Mouse (Mus musculus): ENCODE results near the gene Phpt1. TPM values are rescaled to one million over a fixed set of nuclear protein-coding genes. Genes with fewer than 3 reads are reported as not detected.

Gene Phpt1
- total and polyA plus RNA-seq, 2 experiments from 2014 or later, result 33.7 to 171 TPM

DNA sequence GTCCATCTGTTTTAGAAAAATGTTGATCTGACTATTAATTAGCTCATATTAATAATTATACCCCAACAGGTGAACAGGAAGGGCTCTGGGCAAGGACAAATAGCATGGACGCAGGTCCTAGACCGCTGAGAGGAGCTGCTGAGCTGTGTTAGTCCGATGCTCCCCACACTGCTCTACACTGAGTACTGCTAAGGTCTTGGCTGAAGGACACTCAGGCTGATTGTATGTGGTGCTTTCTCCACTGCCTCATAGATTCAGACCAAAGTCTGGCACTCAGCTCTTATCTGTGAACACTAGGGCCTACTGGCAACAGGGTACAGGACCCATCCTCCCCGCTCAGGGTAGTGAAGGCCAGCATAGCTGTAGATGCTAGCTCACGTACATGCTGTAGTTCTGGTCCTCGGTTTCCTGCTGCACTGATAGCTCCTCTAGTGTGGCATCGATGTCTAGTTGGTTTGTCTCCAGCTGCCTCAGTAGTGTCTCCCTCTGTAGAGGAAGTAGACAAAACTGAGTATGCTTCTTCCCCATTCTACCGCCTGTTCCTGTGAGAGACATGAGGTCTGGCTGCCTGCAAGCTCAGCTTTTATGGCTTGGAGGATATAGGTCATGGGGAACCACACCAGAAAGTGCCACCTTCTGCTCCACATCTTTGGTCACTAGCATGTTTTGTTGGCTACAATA, 13.3 kb upstream of the Phpt1 start:
- Histone ChIP-seq H3K36me3 (ENCODE audit: insufficient read depth) (peaks cover 73% of the 10 kb centered on the region), H3K9me3 (ENCODE audit: low read length) (no peaks in the 10 kb centered on the region), H3K27me3 (ENCODE audit: insufficient read depth, low read length) (no peaks in the 10 kb centered on the region), H3K4me1 (ENCODE audit: insufficient read depth) (no peaks in the 10 kb centered on the region), H3K9ac (no peak overlapping the region), H3K27ac (ENCODE audit: low read depth, low read length) (no peak overlapping the region), H3K4me3 (ENCODE audit: low read depth, low read length) (no peak overlapping the region), H3K4me2 (ENCODE audit: low read depth) (no peak overlapping the region)
- DNase-seq (no peak), ATAC-seq (no peak)
- 94% methylated on average over 8 of the region's 8 CpGs for WGBS
- no peak for TF ChIP-seq CTCF (IDR thresholded peaks at IDR 0.05; ENCODE audit: low read depth)

GRCm38 (mm10) chr2:25587290-25587689, 12.3 kb upstream of the Phpt1 start:
- no peak for TF ChIP-seq CTCF (IDR thresholded peaks at IDR 0.05; ENCODE audit: low read depth)
- H3K9me3 ChIP-seq (ENCODE audit: low read length), result no peaks in the 10 kb centered on the region
- no peaks in the 10 kb centered on the region for H3K27me3 ChIP-seq (ENCODE audit: insufficient read depth, low read length)
- peaks cover 8% of the 10 kb centered on the region for H3K4me1 ChIP-seq (ENCODE audit: insufficient read depth)
- H3K4me3 ChIP-seq (ENCODE audit: low read depth, low read length), result no peak overlapping the region
- no peak overlapping the region for H3K4me2 ChIP-seq (ENCODE audit: low read depth)
- 91% methylated on average over 8 of the region's 8 CpGs for WGBS
- no peak for DNase-seq
- peaks cover 68% of the 10 kb centered on the region for H3K36me3 ChIP-seq (ENCODE audit: insufficient read depth)
- H3K9ac ChIP-seq, result no peak overlapping the region
- no peak overlapping the region for H3K27ac ChIP-seq (ENCODE audit: low read depth, low read length)
- ATAC-seq, result no peak

GRCm38 (mm10) chr2:25585601-25586000, 10.6 kb upstream of the Phpt1 start:
- no peak for TF ChIP-seq CTCF (IDR thresholded peaks at IDR 0.05; ENCODE audit: low read depth)
- Histone ChIP-seq H3K36me3 (ENCODE audit: insufficient read depth) (peaks cover 52% of the 10 kb centered on the region), H3K27ac (ENCODE audit: low read depth, low read length) (no peak overlapping the region)

GRCm38 (mm10) chr2:25584856-25585255, 9.8 kb upstream of the Phpt1 start:
- WGBS, result 64% methylated on average over 4 of the region's 4 CpGs
- peaks cover 3% of the 10 kb centered on the region for H3K27me3 ChIP-seq (ENCODE audit: insufficient read depth, low read length)
- no peak overlapping the region for H3K4me3 ChIP-seq (ENCODE audit: low read depth, low read length)
- no peak overlapping the region for H3K4me2 ChIP-seq (ENCODE audit: low read depth)
- TF ChIP-seq CTCF (IDR thresholded peaks at IDR 0.05; ENCODE audit: low read depth), result no peak
- no peaks in the 10 kb centered on the region for H3K9me3 ChIP-seq (ENCODE audit: low read length)
- H3K36me3 ChIP-seq (ENCODE audit: insufficient read depth), result peaks cover 44% of the 10 kb centered on the region
- H3K9ac ChIP-seq, result no peak overlapping the region
- H3K27ac ChIP-seq (ENCODE audit: low read depth, low read length), result no peak overlapping the region
- peaks cover 24% of the 10 kb centered on the region for H3K4me1 ChIP-seq (ENCODE audit: insufficient read depth)
- ATAC-seq, result no peak
- no peak for DNase-seq

More at GRCm38 (mm10) chr2:25585601-25586000, 10.6 kb upstream of the Phpt1 start:
- H3K4me3 ChIP-seq (ENCODE audit: low read depth, low read length), result no peak overlapping the region
- 81% methylated on average over 3 of the region's 3 CpGs for WGBS
- no peaks in the 10 kb centered on the region for H3K27me3 ChIP-seq (ENCODE audit: insufficient read depth, low read length)
- no peak overlapping the region for H3K9ac ChIP-seq
- no peak for ATAC-seq
- H3K9me3 ChIP-seq (ENCODE audit: low read length), result no peaks in the 10 kb centered on the region
- DNase-seq, result no peak
- no peak overlapping the region for H3K4me2 ChIP-seq (ENCODE audit: low read depth)
- peaks cover 20% of the 10 kb centered on the region for H3K4me1 ChIP-seq (ENCODE audit: insufficient read depth)

DNA sequence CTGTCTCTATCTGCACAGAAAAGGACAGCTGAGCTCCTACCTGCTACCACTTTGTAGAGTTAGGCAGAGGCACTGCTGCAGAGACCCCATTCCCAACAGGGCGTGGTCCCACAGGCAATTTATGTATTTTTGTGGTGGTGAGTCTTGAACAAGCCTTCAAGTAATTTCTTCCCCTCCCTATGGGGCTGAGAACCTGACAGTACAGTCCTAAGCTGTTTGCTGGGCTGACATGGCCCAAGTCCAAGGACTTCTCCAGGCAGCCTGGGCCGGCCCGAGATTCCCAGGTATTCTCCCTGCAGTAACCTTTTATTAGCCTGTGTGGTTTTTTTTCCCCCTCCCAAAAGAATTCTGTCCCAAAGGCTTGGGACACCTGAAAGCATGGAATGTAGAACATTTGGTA, 9.1 kb upstream of the Phpt1 start:
- ATAC-seq, result no peak
- Histone ChIP-seq H3K9ac (no peak overlapping the region), H3K36me3 (ENCODE audit: insufficient read depth) (peaks cover 46% of the 10 kb centered on the region), H3K9me3 (ENCODE audit: low read length) (no peaks in the 10 kb centered on the region), H3K27me3 (ENCODE audit: insufficient read depth, low read length) (peaks cover 10% of the 10 kb centered on the region), H3K27ac (ENCODE audit: low read depth, low read length) (no peak overlapping the region), H3K4me1 (ENCODE audit: insufficient read depth) (peaks cover 24% of the 10 kb centered on the region), H3K4me2 (ENCODE audit: low read depth) (no peak overlapping the region), H3K4me3 (ENCODE audit: low read depth, low read length) (no peak overlapping the region)
- no peak for TF ChIP-seq CTCF (IDR thresholded peaks at IDR 0.05; ENCODE audit: low read depth)
- 87% methylated on average over 3 of the region's 3 CpGs for WGBS
- no peak for DNase-seq

- Histone ChIP-seq H3K27ac (ENCODE audit: low read depth, low read length) (no peak overlapping the region), H3K9ac (no peak overlapping the region), H3K4me3 (ENCODE audit: low read depth, low read length) (no peak overlapping the region), H3K9me3 (ENCODE audit: low read length) (no peaks in the 10 kb centered on the region), H3K36me3 (ENCODE audit: insufficient read depth) (peaks cover 48% of the 10 kb centered on the region), H3K4me1 (ENCODE audit: insufficient read depth) (peaks cover 24% of the 10 kb centered on the region), H3K27me3 (ENCODE audit: insufficient read depth, low read length) (peaks cover 16% of the 10 kb centered on the region), H3K4me2 (ENCODE audit: low read depth) (no peak overlapping the region)
- 72% methylated on average over 4 of the region's 4 CpGs for WGBS
- ATAC-seq (no peak), DNase-seq (no peak)
- TF ChIP-seq CTCF (IDR thresholded peaks at IDR 0.05; ENCODE audit: low read depth), result no peak
Observed at GRCm38 (mm10) chr2:25583571-25583970, 8.5 kb upstream of the Phpt1 start.

GRCm38 (mm10) chr2:25583120-25583481, 8.1 kb upstream of the Phpt1 start:
- Histone ChIP-seq H3K9ac (no peak overlapping the region), H3K36me3 (ENCODE audit: insufficient read depth) (peaks cover 47% of the 10 kb centered on the region), H3K4me3 (ENCODE audit: low read depth, low read length) (no peak overlapping the region), H3K4me2 (ENCODE audit: low read depth) (no peak overlapping the region), H3K27ac (ENCODE audit: low read depth, low read length) (no peak overlapping the region), H3K4me1 (ENCODE audit: insufficient read depth) (peaks cover 24% of the 10 kb centered on the region), H3K27me3 (ENCODE audit: insufficient read depth, low read length) (peaks cover 20% of the 10 kb centered on the region), H3K9me3 (ENCODE audit: low read length) (no peaks in the 10 kb centered on the region)
- TF ChIP-seq CTCF (IDR thresholded peaks at IDR 0.05; ENCODE audit: low read depth), result no peak
- 76% methylated on average over 6 of the region's 6 CpGs for WGBS
- DNase-seq, result no peak
- ATAC-seq, result no peak
